Mouse (Mus musculus) spleen, adult 2 months (tissue): ENCODE measurements around the gene Nrg4.

Experiments
- CTCF ChIP-seq: fragments of 200-500 bp; IDR thresholded peaks from 2 replicates; pipeline ENCODE4 v1.5.1; 2011; ENCODE audit warnings: mild to moderate bottlenecking, inconsistent platforms; ENCODE audit not compliant: insufficient read depth, insufficient read length, insufficient replicate concordance; ENCODE audit errors: extremely low read depth
- POLR2A ChIP-seq: fragments of 200-500 bp; IDR thresholded peaks from 2 replicates; pipeline ENCODE4 v1.6.1; 2011; ENCODE audit warnings: low read depth, low read length, inconsistent platforms

DNA sequence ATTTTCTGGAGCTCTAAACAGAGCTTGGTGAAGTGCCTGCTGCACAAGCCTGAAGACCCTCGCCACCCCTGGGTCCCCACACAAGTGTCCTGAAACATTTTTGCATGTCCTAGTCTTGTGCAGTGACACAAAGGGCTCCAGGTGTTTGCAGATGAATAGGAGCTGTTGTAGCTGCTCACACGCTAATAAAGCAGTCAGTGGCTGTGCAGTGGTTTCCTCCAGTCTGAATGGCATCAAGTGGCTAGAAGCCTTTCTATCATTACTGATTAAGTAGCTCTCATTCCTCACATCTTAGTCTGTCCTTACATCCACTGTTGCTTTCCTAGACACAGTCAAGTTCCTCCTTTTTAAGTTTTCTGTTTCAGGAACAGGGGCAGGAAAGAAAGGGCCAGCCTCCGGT lies 111.0 kb downstream of the Nrg4 start:
- no peak for TF ChIP-seq CTCF
- TF ChIP-seq POLR2A = no peak
